Mouse (Mus musculus) gonadal fat pad, adult 2 months (tissue): ENCODE data around the gene Rela. TPM values are rescaled to one million over a fixed set of nuclear protein-coding genes. Genes with fewer than 3 reads are reported as not detected.

Source experiments
- DNase-seq: peaks from one replicate; pipeline ENCODE4 v3.0.0-alpha.2; 2012; ENCODE audit warnings: low read depth
- polyA plus RNA-seq: library from polyadenylated mRNA; depleted of rRNA; stranded (reverse); fragments of >200 nt; gene quantifications from 2 replicates; pipeline ENCODE4 v1.2.3, GENCODE M21; 2012; rRNA removed

Rela gene
- 66.8 and 81.8 TPM in 2 replicates for polyA plus RNA-seq

- peak; percentile 20 for DNase-seq
Observed at GRCm38 (mm10) chr19:5637069-5638047, at the start of gene Rela. Gene Rela, plus strand, starts transcription at chr19:5637483.

GRCm38 (mm10) chr19:5589159-5589558 lies 48.1 kb upstream of the Rela start:
- DNase-seq, result no peak

GRCm38 (mm10) chr19:5591888-5592287 lies 45.4 kb upstream of the Rela start:
- DNase-seq, result no peak

- no peak for DNase-seq
Observed at GRCm38 (mm10) chr19:5599224-5599623, 38.1 kb upstream of the Rela start.

GRCm38 (mm10) chr19:5601752-5602541 lies 35.3 kb upstream of the Rela start, which contains the start of gene Rnaseh2c:
Gene Rnaseh2c, plus strand, starts transcription at chr19:5601873.
- no peak for DNase-seq

GRCm38 (mm10) chr19:5603664-5604063 lies 33.6 kb upstream of the Rela start:
- DNase-seq, result no peak

- no peak for DNase-seq
Observed at GRCm38 (mm10) chr19:5605126-5605525, 32.2 kb upstream of the Rela start.

GRCm38 (mm10) chr19:5606196-5606595 lies 31.1 kb upstream of the Rela start:
- no peak for DNase-seq

- DNase-seq, result no peak
Observed at GRCm38 (mm10) chr19:5607705-5608410, 29.4 kb upstream of the Rela start.

- no peak for DNase-seq
Observed at GRCm38 (mm10) chr19:5608707-5609106, 28.6 kb upstream of the Rela start.

- DNase-seq, result no peak
Observed at GRCm38 (mm10) chr19:5609171-5609546, 28.1 kb upstream of the Rela start.

- DNase-seq, result peak; percentile 49
Observed at GRCm38 (mm10) chr19:5609547-5610404, 27.5 kb upstream of the Rela start, which contains the start of gene Kat5. Gene Kat5, minus strand, starts transcription at chr19:5610237.

- DNase-seq, result no peak
Observed at GRCm38 (mm10) chr19:5611973-5612372, 25.3 kb upstream of the Rela start.

GRCm38 (mm10) chr19:5612762-5613411 lies 24.4 kb upstream of the Rela start:
- no peak for DNase-seq

GRCm38 (mm10) chr19:5614953-5615352 lies 22.3 kb upstream of the Rela start:
- no peak for DNase-seq

- no peak for DNase-seq
Observed at GRCm38 (mm10) chr19:5620007-5620406, 17.3 kb upstream of the Rela start.

GRCm38 (mm10) chr19:5621884-5622283 lies 15.4 kb upstream of the Rela start:
- no peak for DNase-seq

GRCm38 (mm10) chr19:5625311-5625710 lies 12.0 kb upstream of the Rela start:
- DNase-seq, result no peak

- no peak for DNase-seq
Observed at GRCm38 (mm10) chr19:5629907-5630306, 7.4 kb upstream of the Rela start.

GRCm38 (mm10) chr19:5632120-5632519 lies 5.2 kb upstream of the Rela start:
- DNase-seq, result no peak
